Mouse (Mus musculus): ENCODE results near the gene D17Wsu92e.
A peak's percentile ranks its signal among the peaks of the same experiment; 100 is the strongest.

The D17Wsu92e gene

DNA sequence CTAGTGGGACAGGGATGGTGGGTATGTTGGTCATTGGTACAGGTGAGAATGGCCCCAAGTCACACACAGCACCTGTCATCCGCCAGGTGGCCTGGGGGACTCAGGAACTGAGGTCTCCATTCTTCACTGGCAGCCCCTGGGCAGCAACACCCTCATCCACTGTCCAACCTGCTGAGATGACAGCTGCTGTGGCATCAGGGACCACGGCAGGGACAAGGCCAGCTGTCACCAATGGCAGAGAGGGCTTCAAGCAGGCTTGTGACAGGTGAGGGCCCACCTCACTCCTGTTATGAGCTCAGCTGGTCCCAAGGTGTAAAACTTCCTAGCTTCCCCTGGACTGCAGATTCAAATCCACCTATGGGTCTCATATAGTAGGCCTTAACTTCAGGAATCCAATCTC is 72.3 kb downstream of the D17Wsu92e start:
- no peak for DNase-seq (ENCODE audit: low read depth, low spot score)

DNA sequence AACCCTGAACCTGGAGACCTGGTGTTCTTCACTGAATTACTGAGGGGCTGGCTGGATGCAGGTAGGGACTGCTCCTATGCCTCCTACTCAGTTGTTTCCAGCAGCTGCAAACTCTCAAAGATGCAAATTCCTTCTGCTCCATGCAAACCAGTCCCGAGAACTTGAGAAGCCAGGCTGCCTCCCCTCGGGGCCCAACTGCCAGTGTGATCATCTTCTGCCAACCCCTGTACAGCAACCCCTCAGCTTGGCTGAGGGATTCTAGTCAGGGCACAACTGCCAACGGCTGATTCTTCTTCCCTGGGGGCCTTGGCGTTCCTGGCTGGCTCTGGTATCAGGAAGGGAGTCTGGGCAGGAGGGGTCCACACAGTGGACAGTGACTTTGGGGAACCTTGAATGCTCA is 74.0 kb downstream of the D17Wsu92e start:
- no peak for DNase-seq (ENCODE audit: low read depth, low spot score)

DNA sequence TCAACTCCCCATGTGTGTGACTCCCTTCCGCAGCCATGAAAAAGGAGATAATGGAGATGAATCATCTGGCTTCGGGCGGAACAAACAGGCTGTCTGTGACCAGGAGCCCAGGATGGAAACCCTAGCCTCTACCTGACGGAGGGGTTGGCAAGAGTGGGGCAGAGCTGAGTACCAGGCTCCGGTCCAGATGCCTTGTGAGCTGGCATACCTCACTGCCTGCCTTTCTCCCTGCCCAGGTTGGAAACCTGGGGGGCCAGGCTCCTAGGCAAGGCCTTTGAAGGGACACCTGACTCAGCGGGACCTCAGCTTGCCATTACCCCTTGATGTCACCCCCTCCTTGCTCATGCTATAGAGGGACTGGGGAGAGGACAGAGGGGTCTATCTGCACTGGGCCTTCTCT is 79.5 kb downstream of the D17Wsu92e start:
- DNase-seq (ENCODE audit: low read depth, low spot score) = no peak

DNA sequence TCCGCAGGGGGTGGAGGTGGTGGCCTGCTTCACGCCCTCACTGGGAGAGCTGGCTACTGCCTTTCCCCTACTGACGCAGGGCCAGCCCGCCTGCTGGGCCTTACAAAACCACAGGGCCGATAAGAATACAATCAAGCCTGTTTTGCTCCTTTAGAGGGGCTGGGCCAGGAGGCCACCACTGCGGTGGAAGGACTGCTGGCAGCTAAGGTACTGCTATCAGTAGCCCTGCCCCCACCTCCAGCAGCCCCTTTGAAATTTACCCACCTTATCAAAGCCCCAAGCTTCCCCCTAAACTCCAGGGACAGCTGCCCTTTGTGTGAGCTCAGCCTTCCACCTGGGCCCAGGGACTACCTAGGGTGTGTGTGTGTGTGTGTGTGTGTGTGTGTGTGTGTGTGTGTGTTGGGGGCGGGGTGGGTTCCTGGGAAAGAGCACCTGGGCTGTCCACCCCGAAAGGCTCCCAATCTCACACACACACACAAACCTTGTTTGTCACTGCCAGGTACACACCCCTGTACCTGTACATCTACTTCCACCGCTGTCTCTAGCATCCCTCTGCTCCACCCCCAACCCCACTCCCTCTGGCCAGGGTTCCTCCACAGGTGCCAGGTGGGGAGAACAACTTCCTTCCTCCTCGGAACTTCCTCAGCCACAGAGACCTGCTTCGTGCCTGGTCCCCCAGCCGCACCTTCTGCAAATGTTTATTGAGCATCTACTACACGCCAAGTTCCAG is 85.9 kb downstream of the D17Wsu92e start:
- no peak for DNase-seq (ENCODE audit: low read depth, low spot score)

DNA sequence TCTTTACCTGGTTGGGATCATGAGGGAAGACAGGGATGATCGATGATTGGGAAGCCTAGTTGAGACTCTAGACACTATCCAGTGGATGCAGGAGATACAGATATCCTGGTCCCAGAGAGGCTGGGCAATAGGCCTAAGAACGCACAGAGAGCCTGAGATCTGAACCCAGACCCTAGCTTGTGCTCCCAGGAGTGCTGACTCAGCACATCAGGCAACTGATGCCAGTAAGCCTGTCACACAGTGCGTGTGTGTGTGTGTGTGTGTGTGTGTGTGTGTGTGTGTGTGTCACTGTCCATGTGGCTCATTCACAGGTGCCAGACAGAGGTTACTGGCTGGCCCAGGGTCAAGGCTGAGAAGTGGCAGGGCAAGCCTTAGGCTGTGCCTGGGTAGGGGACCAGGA is 87.8 kb downstream of the D17Wsu92e start:
- DNase-seq (ENCODE audit: low read depth, low spot score) = no peak

DNA sequence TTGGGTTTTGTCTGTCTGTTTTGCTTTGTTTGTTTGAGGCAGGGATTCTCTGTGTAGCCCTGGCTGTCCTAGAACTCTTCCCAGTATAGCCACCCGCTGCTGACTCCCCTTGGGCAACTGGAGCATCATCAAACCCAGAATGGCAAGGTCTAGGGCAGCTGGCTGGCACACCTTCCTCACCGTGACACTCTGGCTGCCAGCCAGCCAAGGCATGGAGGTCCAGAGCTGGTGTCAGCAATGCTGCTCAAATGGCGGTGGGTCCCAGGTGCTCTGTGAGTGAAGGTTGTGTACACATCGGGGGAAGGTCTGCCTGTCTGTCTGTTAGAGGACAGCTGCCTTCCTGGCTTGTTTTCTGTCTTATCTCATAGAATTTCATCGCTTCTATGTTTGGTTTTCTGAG is 88.3 kb downstream of the D17Wsu92e start:
- no peak for DNase-seq (ENCODE audit: low read depth, low spot score)

DNA sequence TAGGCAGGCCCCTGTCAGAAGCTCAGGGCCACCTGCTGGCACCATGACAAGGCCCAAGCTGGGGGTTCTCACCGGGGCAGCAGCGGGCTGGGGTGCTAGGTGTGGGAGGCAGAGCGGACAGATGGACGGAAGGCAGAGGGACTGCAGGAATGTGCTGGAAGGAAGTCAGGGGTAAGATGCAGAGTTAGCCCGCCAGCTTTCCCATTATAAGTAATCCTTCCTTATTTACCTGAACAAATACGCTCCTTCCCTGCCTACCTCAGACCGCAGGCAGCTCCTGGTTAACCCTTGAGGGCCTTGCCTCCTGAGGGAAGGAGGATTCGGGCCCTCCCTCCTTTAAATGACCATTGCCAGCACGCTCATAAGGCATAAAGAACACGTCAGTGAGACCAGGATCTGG is 91.7 kb downstream of the D17Wsu92e start, which contains the start of gene Spdef:
Gene Spdef (minus strand): TSS at position 186 of the 400 bp plus-strand sequence.
- no peak for DNase-seq (ENCODE audit: low read depth, low spot score)

DNA sequence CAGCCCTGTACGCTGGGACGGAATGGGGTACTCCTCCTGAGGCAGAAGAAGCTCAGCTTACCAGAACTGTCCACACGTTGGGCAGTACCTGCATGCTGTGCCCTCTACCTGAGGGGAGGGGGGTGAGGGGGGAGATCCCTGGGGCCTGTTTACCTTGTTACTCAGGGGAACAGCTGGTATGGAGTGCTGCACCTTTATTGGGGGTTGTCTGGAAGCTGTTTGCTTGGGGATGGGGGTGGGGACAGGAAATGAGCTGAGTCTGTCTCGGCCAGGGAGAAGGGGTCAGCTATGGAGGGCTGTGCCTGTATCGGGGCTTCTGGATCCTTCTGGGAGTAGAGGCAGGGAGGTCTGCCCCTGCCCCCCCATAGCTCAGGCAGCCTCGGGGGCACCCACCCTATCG is 93.9 kb downstream of the D17Wsu92e start:
- DNase-seq (ENCODE audit: low read depth, low spot score) = no peak

DNA sequence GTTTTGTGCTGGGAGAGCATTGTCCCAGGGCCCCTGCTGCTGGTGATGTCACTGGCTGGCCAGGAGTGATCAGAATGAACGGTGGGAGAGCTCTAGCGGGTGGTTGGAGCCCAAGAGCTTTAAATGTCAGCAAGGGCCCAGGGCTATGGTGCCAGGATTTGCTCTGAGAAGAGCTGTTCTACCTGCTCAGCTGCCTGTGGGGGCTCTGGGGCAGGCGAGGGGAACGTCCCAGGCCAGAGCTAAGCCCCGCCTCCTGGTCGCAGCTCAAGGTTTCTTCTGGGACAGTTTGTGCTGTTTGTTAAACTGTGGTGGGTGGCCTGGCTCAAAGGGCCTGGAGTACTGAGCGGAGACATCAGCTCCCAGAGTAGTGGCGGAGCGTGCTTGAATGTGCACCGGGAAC is 95.0 kb downstream of the D17Wsu92e start:
- no peak for DNase-seq (ENCODE audit: low read depth, low spot score)

DNA sequence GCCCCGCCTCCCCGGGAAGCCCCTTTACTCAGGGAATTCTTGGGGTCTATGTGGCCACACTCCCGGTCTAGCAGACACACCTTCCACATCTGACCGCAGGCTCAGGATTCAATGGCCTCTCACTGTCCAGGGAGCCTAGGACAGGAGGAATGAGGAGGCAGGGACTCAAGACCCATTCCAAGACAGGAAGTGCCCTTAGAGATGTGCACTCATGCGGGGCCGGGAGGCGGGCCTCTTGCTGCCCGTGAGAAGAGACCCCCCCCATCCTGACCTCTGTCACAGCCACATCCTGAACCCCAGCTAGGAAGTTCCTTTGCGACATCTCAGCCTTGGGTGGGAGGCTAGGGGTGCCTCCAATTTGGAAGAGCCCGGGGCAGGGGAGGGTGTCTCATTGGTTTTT is 95.4 kb downstream of the D17Wsu92e start:
- no peak for DNase-seq (ENCODE audit: low read depth, low spot score)

DNA sequence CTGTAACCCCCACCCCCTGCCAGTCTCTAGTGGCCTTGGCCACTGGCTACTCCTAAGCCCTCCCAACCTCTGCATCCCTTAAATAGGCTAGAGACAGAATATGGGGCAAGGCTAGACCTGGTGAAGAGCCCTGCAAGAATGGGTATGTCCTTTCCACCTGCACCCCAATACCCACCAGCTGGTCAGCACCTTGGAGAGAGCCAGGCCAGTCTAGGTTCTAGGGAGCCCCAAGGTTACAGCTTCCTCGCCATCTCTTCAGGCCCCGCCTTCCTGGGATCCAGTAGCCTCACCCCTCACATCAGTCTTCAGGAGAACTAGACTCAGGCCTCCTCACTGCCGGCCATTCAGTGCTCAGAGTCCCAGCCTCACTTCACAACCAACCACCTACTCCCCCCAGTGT is 96.1 kb downstream of the D17Wsu92e start:
- DNase-seq (ENCODE audit: low read depth, low spot score) = no peak

DNA sequence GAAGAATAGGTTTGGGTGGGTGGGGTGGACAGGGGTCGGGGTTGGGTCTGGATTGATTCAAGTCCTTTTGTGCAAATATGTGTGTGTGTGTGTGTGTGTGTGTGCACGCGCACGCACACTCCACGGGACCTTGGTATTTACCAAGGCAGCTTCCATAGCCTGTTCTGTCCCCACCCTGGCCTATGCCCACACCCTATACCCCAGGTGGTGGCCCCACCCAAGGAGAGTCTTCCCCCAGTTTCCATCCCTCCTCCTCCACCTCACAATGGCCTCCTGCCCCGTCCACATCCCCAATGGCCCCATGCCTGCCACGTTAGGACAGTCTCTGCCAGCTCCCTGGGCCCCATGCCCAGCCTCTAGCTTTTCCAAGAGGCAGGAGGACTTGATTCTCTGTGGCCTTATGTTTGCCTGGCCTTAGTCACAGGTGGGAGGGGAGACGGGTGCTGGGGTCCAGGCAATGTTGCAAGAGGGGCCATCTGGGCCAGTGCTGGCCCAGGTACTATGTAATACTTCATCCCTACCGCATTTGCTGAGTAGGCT is 99.3 kb downstream of the D17Wsu92e start:
- no peak for DNase-seq (ENCODE audit: low read depth, low spot score)

DNA sequence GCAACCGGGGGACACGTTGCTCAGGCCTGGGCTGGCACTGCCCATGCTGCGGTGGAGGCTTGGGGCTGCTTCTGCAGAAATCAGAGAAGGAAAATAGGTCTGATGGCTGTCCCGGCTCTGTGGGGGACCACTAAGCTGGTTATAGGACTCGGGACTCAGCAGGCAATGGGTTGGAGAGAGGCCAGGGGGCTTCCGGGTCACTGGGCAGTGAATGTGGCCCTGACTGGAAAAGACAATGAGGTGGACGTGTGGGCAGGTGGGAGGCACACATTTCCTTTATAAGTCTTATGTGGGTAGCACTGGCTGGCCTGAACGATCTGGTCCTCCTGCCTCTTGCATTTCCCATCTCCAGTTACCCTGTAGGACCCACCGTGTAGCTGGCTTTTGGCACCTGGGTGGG is 100.1 kb downstream of the D17Wsu92e start:
- no peak for DNase-seq (ENCODE audit: low read depth, low spot score)

DNA sequence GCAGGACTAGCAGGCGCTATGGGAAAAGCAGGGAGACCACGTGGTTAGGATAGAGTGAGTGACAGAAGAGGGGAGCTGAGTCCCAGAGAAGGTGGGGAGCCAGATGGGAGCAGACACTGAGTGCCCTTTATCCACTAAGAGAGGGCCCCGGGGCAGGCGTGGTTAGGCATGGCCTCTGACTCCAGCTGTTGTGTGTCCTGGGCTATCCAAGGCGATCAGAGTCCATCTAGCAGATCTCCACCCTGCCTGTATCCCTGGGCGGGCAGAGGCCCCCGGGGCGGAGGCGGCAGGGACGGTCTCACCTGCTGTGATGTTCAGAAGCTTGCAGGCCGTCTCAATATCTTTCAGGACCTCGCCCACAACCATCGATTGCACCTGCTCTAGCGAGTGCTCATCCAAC is 100.8 kb downstream of the D17Wsu92e start:
- DNase-seq (ENCODE audit: low read depth, low spot score) = no peak

DNA sequence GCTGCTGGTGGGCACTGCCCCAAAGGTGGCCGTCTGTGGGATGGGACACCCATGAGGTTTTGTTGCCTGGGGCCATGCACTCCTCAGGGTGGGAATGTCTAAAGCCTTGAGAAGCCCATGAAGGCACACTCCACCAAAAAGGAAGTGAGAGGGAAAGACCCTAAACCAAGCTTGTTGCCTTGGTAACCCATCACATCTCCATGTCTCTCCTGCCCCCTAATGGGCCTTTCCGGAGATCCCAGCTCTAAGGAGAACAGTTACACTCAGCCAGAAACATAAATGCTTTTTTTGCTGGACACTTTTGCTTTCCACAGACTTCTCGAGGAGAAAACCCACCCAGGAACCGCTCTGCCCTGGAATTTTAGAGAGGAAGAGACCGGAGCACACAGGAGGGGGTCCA is 102.2 kb downstream of the D17Wsu92e start:
- peak; percentile 47 for DNase-seq (ENCODE audit: low read depth, low spot score)

DNA sequence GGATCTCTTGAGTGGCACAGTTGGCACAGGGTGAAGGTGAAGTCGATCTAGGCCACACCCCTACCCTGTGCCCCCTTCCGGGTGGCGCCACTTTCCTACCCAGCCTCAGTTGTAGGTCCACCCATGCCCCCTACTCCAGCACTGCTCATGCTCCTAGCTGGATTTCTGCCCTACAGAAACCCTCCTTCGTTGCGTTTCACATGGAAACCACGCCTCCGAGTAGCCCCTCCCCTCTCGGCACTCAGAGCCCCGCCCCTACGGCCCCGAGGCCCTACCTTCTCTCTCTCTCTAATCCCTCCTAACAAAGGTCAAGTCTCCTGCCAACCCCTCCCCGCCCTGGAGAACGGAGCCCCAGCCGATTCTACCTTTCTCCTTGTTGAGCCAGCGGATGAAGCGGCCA is 103.6 kb downstream of the D17Wsu92e start:
- DNase-seq (ENCODE audit: low read depth, low spot score) = peak; percentile 88

DNA sequence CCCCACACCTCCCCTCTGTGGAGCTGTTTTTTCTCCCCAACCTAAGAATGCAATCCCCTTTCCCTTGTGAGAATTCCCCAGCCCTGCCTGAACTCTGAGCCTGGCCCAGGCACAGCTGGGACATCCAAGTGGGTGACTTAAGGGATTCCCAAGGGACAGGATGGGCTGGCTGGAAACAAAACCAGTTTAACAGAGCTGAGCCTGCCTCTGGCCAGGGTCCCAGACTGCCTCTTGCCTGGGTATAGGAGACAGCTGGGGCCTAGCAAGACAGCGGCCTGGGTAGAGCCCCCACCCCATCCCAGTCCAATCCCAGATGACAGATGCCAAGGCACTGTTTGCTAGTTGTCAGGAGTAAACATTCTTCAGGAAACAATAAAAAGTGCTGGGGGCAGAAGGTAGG is 107.6 kb downstream of the D17Wsu92e start:
- DNase-seq (ENCODE audit: low read depth, low spot score) = no peak

DNA sequence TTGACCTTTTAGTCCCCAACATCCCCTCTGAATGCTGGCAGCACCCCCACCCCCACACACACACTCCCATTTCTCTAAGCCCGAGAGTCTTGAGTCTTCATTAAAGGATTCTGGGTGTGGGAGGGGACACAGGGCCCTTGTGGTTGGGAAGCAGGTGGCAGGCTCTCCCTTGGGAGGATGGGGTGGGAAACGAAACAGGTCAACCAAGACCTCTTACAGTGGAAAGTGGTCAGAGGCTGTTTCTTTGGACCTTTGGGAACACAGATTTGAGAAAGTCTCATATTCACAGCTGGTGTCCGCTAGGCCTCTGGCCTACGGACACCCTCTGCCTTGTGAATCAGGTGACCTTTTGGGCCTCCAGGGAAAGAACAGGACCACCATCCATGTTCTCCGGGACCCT is 110.8 kb downstream of the D17Wsu92e start:
- no peak for DNase-seq (ENCODE audit: low read depth, low spot score)

DNA sequence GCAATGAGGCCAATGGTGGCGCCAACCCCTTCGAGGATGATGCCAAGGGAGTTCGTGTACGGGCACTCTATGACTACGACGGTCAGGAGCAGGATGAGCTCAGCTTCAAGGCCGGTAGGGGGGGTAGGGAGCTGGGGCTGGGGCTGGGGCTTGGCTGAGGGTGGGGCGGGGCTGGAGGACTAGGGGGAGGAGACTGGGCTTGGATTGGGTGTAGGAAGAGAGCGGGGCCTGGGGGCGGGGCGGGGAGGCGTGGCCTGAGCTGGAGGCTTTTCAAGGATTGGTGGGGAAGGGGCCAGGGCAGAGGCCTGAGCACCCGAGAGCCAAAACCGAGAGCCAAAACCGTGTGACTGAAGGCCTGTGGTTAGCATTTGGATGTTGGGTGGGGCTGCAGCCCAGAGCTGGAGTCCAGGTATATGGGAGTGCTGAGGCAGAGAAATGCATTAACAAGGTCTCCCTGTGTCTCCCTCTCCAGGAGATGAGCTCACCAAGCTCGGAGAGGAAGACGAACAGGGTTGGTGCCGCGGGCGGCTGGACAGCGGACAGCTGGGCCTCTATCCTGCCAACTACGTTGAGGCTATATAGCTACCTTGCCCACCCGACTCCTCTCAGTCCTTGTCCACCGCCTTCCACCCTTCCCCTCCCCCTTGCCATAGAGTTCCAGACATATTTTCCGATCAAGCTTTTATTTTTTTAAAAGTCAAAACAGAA is 112.3 kb downstream of the D17Wsu92e start:
- peak; percentile 94 for DNase-seq (ENCODE audit: low read depth, low spot score)

DNA sequence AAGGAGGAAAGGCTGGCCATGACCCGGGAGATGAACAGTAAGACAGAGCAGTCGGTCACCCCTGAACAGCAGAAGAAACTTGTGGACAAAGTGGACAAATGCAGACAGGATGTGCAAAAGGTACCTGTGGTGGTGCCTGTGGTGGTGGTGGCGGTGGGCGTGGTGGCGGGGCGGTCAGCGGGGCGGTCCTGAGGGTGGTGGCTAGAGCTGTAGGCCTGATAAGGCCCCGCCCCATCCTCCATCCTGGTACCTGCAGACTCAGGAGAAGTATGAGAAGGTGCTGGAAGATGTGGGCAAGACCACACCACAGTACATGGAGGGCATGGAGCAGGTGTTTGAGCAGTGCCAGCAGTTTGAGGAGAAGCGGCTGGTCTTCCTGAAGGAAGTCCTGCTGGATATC is 114.8 kb downstream of the D17Wsu92e start:
- DNase-seq (ENCODE audit: low read depth, low spot score) = no peak

DNA sequence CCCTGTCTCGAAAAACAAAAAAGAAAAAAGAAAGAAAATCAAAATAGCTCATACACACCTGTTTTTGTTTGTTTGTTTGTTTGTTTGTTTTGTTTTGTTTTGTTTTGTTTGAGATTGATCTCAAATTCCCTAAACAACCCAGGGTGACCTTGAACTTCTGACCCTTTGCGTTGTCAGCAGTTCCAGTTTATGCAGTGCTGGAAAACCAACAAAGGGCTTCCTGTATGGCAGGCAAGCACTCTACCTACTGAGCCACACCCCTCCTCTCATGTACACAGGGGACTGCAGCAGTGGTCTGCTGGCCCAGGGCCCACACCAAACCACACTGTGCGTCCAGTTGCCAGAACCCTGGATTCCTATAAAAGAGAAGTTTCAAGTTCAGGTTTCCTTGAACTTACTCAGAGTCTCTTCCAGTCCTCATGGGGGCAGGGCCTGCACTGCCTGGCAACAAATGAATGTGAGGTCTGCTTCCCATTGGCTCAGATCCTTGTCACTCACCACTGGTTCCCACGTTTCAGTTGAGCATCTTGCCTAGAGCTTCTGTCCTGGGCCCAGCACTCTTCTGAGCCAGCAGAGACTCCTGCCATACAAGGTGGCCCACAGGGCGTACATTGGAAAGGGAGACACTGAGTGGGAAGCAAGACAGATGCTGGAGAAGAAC is 116.4 kb downstream of the D17Wsu92e start:
- DNase-seq (ENCODE audit: low read depth, low spot score) = peak; percentile 97

DNA sequence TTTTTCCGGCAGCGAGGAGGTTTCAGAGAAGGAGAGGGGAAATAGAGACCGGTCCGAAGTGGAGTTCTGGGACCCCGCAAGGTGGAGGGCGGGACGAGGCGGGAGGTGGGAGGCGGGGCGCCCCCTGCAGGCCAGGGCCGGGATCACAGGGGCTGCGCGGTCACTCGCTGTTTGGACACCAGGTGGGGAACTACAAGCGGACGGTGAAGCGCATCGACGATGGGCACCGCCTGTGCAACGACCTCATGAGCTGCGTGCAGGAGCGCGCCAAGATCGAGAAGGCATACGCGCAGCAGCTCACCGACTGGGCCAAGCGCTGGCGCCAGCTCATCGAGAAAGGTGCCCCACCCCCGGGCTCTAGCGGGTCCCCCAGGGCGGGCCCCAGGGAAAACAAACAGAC is 117.9 kb downstream of the D17Wsu92e start:
- DNase-seq (ENCODE audit: low read depth, low spot score) = peak; percentile 80

DNA sequence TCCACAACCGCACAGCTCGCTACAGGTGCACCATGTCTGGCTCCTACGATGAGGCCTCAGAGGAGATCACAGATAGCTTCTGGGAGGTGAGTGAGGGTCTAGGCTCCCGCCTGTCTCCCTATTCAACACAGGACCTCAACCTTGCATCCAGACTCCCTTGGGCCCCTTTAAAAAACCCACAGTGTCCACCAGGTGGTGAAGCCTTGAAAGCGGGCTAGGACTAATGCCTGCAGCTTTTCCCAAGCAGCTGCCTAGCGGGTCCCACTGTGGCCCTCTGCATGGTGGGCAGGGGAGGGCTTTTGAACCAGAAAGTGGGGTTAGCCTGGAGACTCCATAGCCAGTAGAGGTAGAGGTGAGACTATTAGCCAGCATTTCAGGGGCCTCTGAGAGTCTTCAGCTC is 118.6 kb downstream of the D17Wsu92e start:
- DNase-seq (ENCODE audit: low read depth, low spot score) = no peak
